Mouse (Mus musculus) megakaryocyte, embryonic 14.5 days (primary cell): ENCODE measurements around the gene Naif1. TPM values are rescaled to one million over a fixed set of nuclear protein-coding genes. Genes with fewer than 3 reads are reported as not detected.
"Not testable (repeated sequence)": the region's sequence is repeated elsewhere in the genome, so short reads cannot be mapped to it uniquely, and the experiment has no call there.

Source experiments
- H3K27me3 ChIP-seq: replicated peaks from 2 replicates; pipeline ENCODE3; 2012; ENCODE audit warnings: inconsistent platforms
- H3K36me3 ChIP-seq: replicated peaks from 2 replicates; pipeline ENCODE3; 2012; ENCODE audit warnings: low read length, inconsistent platforms, mixed read lengths
- H3K4me1 ChIP-seq: 2 replicates; pipeline ENCODE4 v1.6.1; 2012; ENCODE audit warnings: inconsistent platforms
- H3K4me3 ChIP-seq: replicated peaks from 2 replicates; pipeline ENCODE3; 2012; ENCODE audit warnings: moderate library complexity, mild to moderate bottlenecking, inconsistent platforms
- H3K9me3 ChIP-seq: 2 replicates; pipeline ENCODE4 v1.6.1; 2012; ENCODE audit warnings: inconsistent platforms
- FLI1 ChIP-seq: IDR thresholded peaks from 2 replicates; pipeline ENCODE4 v1.6.1; 2012; ENCODE audit warnings: low read length, inconsistent platforms, mixed read lengths
- GATA1 ChIP-seq: IDR thresholded peaks from 3 replicates; pipeline ENCODE4 v1.6.1; 2012; ENCODE audit warnings: mixed read lengths, low read length, inconsistent platforms, borderline replicate concordance
- polyA plus RNA-seq: library from polyadenylated mRNA; stranded (reverse); fragments of >175 nt; gene quantifications from 2 replicates; pipeline ENCODE4 v1.2.3, GENCODE M21; 2012; ENCODE audit warnings: low replicate concordance; ENCODE audit not compliant: insufficient read depth

Gene Naif1
- polyA plus RNA-seq, 1 experiment: 3.9 TPM

GRCm38 (mm10) chr2:32454633-32455032 is 4.4 kb downstream of the Naif1 start:
- H3K4me1 ChIP-seq: peaks cover 45% of the 10 kb centered on the region
- H3K27me3 ChIP-seq: no peaks in the 10 kb centered on the region
- no peaks in the 10 kb centered on the region for H3K9me3 ChIP-seq
- H3K36me3 ChIP-seq: peaks cover 37% of the 10 kb centered on the region
- H3K4me3 ChIP-seq: no peak overlapping the region
- TF ChIP-seq GATA1: no peak
- TF ChIP-seq FLI1: no peak

- H3K4me3 ChIP-seq: no peak overlapping the region
- peaks cover 1% of the 10 kb centered on the region; the same call in 1 of the 2 replicates for H3K9me3 ChIP-seq
- TF ChIP-seq FLI1: no peak
- TF ChIP-seq GATA1: no peak
These were observed 4.8 kb downstream of the Naif1 start for GRCm38 (mm10) chr2:32455101-32455500.

GRCm38 (mm10) chr2:32458300-32458699 is 8.0 kb downstream of the Naif1 start:
- no peak overlapping the region for H3K4me3 ChIP-seq
- peaks cover 22% of the 10 kb centered on the region for H3K4me1 ChIP-seq
- no peaks in the 10 kb centered on the region for H3K27me3 ChIP-seq
- H3K9me3 ChIP-seq: peaks cover 11% of the 10 kb centered on the region
- H3K36me3 ChIP-seq: peaks cover 40% of the 10 kb centered on the region
- no peak for TF ChIP-seq FLI1
- no peak for TF ChIP-seq GATA1

More at GRCm38 (mm10) chr2:32455101-32455500, 4.8 kb downstream of the Naif1 start:
- no peaks in the 10 kb centered on the region for H3K27me3 ChIP-seq
- peaks cover 37% of the 10 kb centered on the region for H3K36me3 ChIP-seq
- H3K4me1 ChIP-seq: peaks cover 41% of the 10 kb centered on the region

GRCm38 (mm10) chr2:32459657-32460056 is 9.4 kb downstream of the Naif1 start:
- Histone ChIP-seq H3K4me1 (peaks cover 22% of the 10 kb centered on the region), H3K36me3 (peaks cover 31% of the 10 kb centered on the region), H3K27me3 (no peaks in the 10 kb centered on the region), H3K4me3 (no peak overlapping the region), H3K9me3 (peaks cover 11% of the 10 kb centered on the region)
- TF ChIP-seq FLI1 (no peak), GATA1 (no peak)

- Histone ChIP-seq H3K4me3 (peak overlapping the region; percentile 42), H3K9me3 (peaks cover 11% of the 10 kb centered on the region), H3K36me3 (peaks cover 3% of the 10 kb centered on the region), H3K4me1 (peaks cover 23% of the 10 kb centered on the region), H3K27me3 (no peaks in the 10 kb centered on the region)
- TF ChIP-seq FLI1: no peak
These were observed 13.5 kb downstream of the Naif1 start for GRCm38 (mm10) chr2:32463773-32464172.

- Histone ChIP-seq H3K4me3 (no peak overlapping the region), H3K4me1 (peaks cover 23% of the 10 kb centered on the region), H3K9me3 (peaks cover 11% of the 10 kb centered on the region), H3K27me3 (no peaks in the 10 kb centered on the region), H3K36me3 (peaks cover 3% of the 10 kb centered on the region)
- TF ChIP-seq GATA1 (no peak), FLI1 (no peak)
These were observed 14.1 kb downstream of the Naif1 start for GRCm38 (mm10) chr2:32464212-32464891.

GRCm38 (mm10) chr2:32471001-32471680 is 20.9 kb downstream of the Naif1 start:
- H3K36me3 ChIP-seq: no peaks in the 10 kb centered on the region
- no peak for TF ChIP-seq GATA1
- no peak for TF ChIP-seq FLI1
- peaks cover 6% of the 10 kb centered on the region for H3K27me3 ChIP-seq
- no peak overlapping the region for H3K4me3 ChIP-seq
- H3K4me1 ChIP-seq: 0 out of 2 replicates have a peak, but pooled peaks cover 11% of the 10 kb centered on the region
- H3K9me3 ChIP-seq: peaks cover 8% of the 10 kb centered on the region

GRCm38 (mm10) chr2:32471681-32472061 is 21.4 kb downstream of the Naif1 start:
- TF ChIP-seq GATA1 (no peak), FLI1 (no peak)
- peaks cover 6% of the 10 kb centered on the region for H3K27me3 ChIP-seq
- 0 out of 2 replicates have a peak, but pooled peaks cover 11% of the 10 kb centered on the region for H3K4me1 ChIP-seq
- no peak overlapping the region for H3K4me3 ChIP-seq
- no peaks in the 10 kb centered on the region for H3K36me3 ChIP-seq
- peaks cover 8% of the 10 kb centered on the region for H3K9me3 ChIP-seq

GRCm38 (mm10) chr2:32475361-32475760 is 25.1 kb downstream of the Naif1 start:
- Histone ChIP-seq H3K4me1 (peaks cover 10% of the 10 kb centered on the region), H3K9me3 (peaks cover 32% of the 10 kb centered on the region)
- not testable (repeated sequence) for H3K36me3 ChIP-seq, H3K27me3 ChIP-seq, H3K4me3 ChIP-seq

GRCm38 (mm10) chr2:32482351-32482750 is 32.1 kb downstream of the Naif1 start:
- peaks cover 35% of the 10 kb centered on the region for H3K9me3 ChIP-seq
- H3K4me3 ChIP-seq: no peak overlapping the region
- H3K27me3 ChIP-seq: no peaks in the 10 kb centered on the region
- H3K4me1 ChIP-seq: peaks cover 25% of the 10 kb centered on the region
- no peaks in the 10 kb centered on the region for H3K36me3 ChIP-seq
- TF ChIP-seq FLI1 (no peak), GATA1 (no peak)
